Mouse (Mus musculus) embryonic fibroblast, embryonic 13.5 days (primary cell): ENCODE results near the gene Xpr1. TPM values are rescaled to one million over a fixed set of nuclear protein-coding genes. Genes with fewer than 3 reads are reported as not detected.

Experiments used
- H3K27ac ChIP-seq: 2 replicates; pipeline ENCODE4 v1.5.1; 2012; ENCODE audit warnings: low read length, control low read depth, inconsistent platforms; ENCODE audit not compliant: insufficient read depth
- H3K4me1 ChIP-seq: 2 replicates; pipeline ENCODE4 v1.6.1; 2011; ENCODE audit warnings: low read length; ENCODE audit not compliant: control insufficient read depth, insufficient read depth
- H3K4me3 ChIP-seq: 2 replicates; pipeline ENCODE4 v1.5.1; 2011; ENCODE audit warnings: mild to moderate bottlenecking, control low read depth, low read length; ENCODE audit not compliant: insufficient read depth
- CTCF ChIP-seq: IDR thresholded peaks from 2 replicates; pipeline ENCODE4 v1.5.1; 2011; ENCODE audit warnings: mild to moderate bottlenecking, control low read depth, low read length, moderate library complexity, borderline replicate concordance; ENCODE audit not compliant: insufficient read depth
- POLR2A ChIP-seq: IDR thresholded peaks from 2 replicates; pipeline ENCODE4 v1.6.1; 2011; ENCODE audit warnings: low read depth, mild to moderate bottlenecking, control low read depth, low read length, moderate library complexity
- polyA plus RNA-seq: library from polyadenylated mRNA; stranded (reverse); fragments of >200 nt; gene quantifications from 2 replicates; pipeline ENCODE4 v1.2.4, GENCODE M21; 2011; ENCODE audit warnings: low read depth; ENCODE audit not compliant: missing spikeins, insufficient read length

Gene Xpr1
- polyA plus RNA-seq, 1 experiment: 43.7 TPM

DNA sequence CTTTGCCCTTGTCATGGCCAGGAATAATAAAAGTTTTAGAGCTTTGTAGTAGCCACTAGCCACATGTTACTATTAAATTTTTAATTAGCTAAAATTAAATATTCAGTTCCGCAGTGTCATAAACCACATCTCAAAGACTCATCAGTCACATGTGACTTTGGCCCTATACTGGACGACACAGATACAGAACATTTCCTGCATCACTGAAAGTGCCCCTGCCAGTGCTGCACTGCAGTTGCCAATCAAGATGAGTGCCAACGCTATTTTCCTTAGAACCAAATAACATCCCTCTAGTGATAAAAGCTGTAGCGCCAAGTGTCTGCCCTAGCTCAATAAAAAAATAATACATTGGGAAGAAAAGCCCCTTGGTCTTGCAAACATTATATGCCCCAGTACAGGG lies 17.2 kb downstream of the Xpr1 start:
- Histone ChIP-seq H3K4me3 (no peak overlapping the region), H3K4me1 (no peaks in the 10 kb centered on the region), H3K27ac (no peak overlapping the region)
- no peak for TF ChIP-seq POLR2A
- TF ChIP-seq CTCF: no peak

DNA sequence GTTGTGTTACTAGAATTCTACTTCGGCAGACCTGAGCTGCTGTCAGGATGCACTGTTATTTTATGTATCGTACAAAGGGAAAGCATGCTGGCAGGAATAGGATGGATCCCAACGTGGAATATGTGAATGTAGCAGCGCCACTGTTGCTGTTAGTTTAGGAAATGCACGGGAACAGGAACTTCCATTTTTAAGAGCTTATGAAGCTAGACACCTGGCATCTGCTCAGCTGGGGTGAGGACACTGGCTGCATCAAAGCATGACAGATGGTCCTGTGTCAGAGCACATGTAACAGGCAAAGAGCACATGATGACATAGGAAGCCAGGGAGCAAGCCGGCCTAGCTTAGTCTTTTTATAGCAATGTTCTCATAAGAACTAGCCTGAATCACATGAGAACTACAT lies 22.4 kb downstream of the Xpr1 start:
- no peak overlapping the region for H3K4me3 ChIP-seq
- TF ChIP-seq CTCF: no peak
- no peaks in the 10 kb centered on the region for H3K4me1 ChIP-seq
- no peak overlapping the region for H3K27ac ChIP-seq

GRCm38 (mm10) chr1:155394021-155394420 lies 23.2 kb downstream of the Xpr1 start:
- no peak for TF ChIP-seq CTCF
- Histone ChIP-seq H3K4me3 (no peak overlapping the region), H3K4me1 (no peaks in the 10 kb centered on the region), H3K27ac (no peak overlapping the region)

- H3K4me1 ChIP-seq: no peaks in the 10 kb centered on the region
- no peak overlapping the region for H3K27ac ChIP-seq
- TF ChIP-seq POLR2A: no peak
- TF ChIP-seq CTCF: no peak
- no peak overlapping the region for H3K4me3 ChIP-seq
Observed at GRCm38 (mm10) chr1:155392825-155393224, 24.4 kb downstream of the Xpr1 start.

GRCm38 (mm10) chr1:155391537-155391936 lies 25.7 kb downstream of the Xpr1 start:
- Histone ChIP-seq H3K4me1 (no peaks in the 10 kb centered on the region), H3K4me3 (no peak overlapping the region), H3K27ac (no peak overlapping the region)
- TF ChIP-seq POLR2A: no peak
- TF ChIP-seq CTCF: no peak

- H3K4me1 ChIP-seq: no peaks in the 10 kb centered on the region
- no peak overlapping the region for H3K27ac ChIP-seq
- no peak for TF ChIP-seq POLR2A
- no peak for TF ChIP-seq CTCF
- no peak overlapping the region for H3K4me3 ChIP-seq
Observed at GRCm38 (mm10) chr1:155388418-155388817, 28.8 kb downstream of the Xpr1 start.

- no peak for TF ChIP-seq CTCF
- H3K4me3 ChIP-seq: no peak overlapping the region
- H3K4me1 ChIP-seq: no peaks in the 10 kb centered on the region
- H3K27ac ChIP-seq: no peak overlapping the region
Observed at GRCm38 (mm10) chr1:155386551-155386950, 30.7 kb downstream of the Xpr1 start.

DNA sequence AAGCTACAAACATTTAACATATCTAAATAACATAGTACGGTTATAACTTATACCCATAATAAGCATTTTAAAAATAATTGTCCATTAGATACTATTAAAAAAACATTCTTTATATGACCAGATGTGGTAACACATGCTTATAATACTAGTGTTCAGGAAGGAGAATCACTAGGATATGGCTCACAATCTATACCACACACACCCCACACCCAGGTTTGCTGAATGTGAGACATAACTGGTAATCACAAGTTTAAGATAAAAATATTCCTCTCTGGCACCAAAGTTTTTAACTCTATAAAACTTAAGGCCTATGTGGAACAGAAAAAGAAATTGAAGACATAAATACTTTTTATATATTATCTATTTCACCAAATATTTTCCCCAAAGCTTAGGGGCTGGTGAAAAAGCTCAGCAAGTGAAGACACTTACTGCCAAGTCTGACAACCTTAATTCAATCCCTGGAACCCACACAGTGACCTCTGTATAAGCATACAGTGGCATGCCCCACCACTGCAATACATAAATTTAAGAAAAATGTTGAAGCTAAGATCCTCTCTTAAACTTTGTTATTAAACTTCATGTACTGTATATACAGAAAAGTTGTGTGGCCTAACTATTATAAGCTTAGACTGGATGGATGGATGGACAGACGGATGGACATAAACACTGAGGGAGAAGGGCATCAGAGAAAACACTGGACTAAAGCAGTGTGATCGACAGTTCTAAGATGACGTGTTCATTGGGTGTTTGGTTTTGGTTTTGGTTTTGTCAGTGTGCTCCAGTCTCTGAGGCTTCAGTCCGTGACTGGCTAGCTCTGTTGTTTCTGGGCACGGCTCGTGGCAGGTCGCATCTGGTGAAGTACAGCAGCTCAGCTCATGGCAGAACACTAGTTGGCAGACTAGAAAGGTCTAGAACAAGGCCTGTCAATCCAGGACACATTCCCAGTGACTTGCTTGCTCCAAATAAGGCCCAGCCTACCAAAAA lies 33.6 kb downstream of the Xpr1 start:
- no peak overlapping the region for H3K27ac ChIP-seq
- no peaks in the 10 kb centered on the region for H3K4me1 ChIP-seq
- no peak overlapping the region for H3K4me3 ChIP-seq
- TF ChIP-seq CTCF (no peak), POLR2A (no peak)

DNA sequence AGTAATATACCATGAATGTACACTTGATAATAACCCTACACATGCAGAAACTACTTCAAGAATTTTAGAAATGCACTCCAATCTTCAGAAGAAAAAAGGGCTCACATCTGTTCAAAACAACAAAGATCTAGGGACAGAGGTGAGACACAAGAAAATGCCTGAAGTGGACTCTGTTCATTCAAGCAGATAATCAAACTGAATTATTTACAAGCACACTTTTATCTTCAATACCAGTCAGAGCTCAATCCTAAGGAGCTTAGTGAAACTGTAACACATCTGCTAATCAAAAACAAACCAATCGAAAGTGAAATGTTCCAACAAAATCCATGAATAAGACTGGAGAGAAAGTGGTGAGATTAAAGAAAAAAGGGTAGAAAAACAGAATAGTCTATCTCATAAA lies 35.3 kb downstream of the Xpr1 start:
- no peaks in the 10 kb centered on the region for H3K4me1 ChIP-seq
- no peak for TF ChIP-seq CTCF
- no peak for TF ChIP-seq POLR2A
- no peak overlapping the region for H3K27ac ChIP-seq
- H3K4me3 ChIP-seq: no peak overlapping the region

- no peak for TF ChIP-seq CTCF
- TF ChIP-seq POLR2A: no peak
- H3K4me3 ChIP-seq: no peak overlapping the region
- H3K27ac ChIP-seq: no peak overlapping the region
- no peaks in the 10 kb centered on the region for H3K4me1 ChIP-seq
Observed at GRCm38 (mm10) chr1:155379289-155379688, 37.9 kb downstream of the Xpr1 start.
